Mouse (Mus musculus) midbrain, embryonic 14.5 days (tissue): ENCODE data around the gene Plxdc2. TPM values are rescaled to one million over a fixed set of nuclear protein-coding genes. Genes with fewer than 3 reads are reported as not detected.
A peak's percentile ranks its signal among the peaks of the same experiment; 100 is the strongest.

Source experiments
- ATAC-seq: fragments of 200-750 bp; cut with Nextera tagmentation; 2 replicates; pipeline ENCODE4 v1.8.0; 2017; ENCODE audit warnings: moderate number of reproducible peaks, moderate library complexity; ENCODE audit not compliant: low FRiP score, low TSS enrichment
- DNase-seq: peaks from one replicate; pipeline ENCODE4 v3.0.0-alpha.2; 2015
- H3K27ac ChIP-seq: fragments of 300-500 bp; sonication (generic); replicated peaks from 2 replicates; pipeline ENCODE4 v1.5.1; 2014; ENCODE audit warnings: mild to moderate bottlenecking, low read depth, low read length, moderate library complexity
- H3K27me3 ChIP-seq: fragments of 300-500 bp; sonication (generic); 2 replicates; pipeline ENCODE4 v1.6.1; 2014; ENCODE audit warnings: low read length, control low read depth, mixed read lengths; ENCODE audit not compliant: control insufficient read depth, insufficient read depth
- H3K36me3 ChIP-seq: fragments of 300-500 bp; sonication (generic); 2 replicates; pipeline ENCODE4 v1.6.1; 2014; ENCODE audit warnings: low read length, control low read depth; ENCODE audit not compliant: control insufficient read depth, insufficient read depth
- H3K4me1 ChIP-seq: fragments of 300-500 bp; sonication (generic); 2 replicates; pipeline ENCODE4 v1.6.1; 2014; ENCODE audit warnings: mild to moderate bottlenecking, antibody characterized with exemption, low read length, control low read depth; ENCODE audit not compliant: control insufficient read depth, insufficient read depth
- H3K4me2 ChIP-seq: fragments of 300-500 bp; sonication (generic); 2 replicates; pipeline ENCODE4 v1.6.1; 2014; ENCODE audit warnings: mild to moderate bottlenecking, low read length, moderate library complexity
- H3K4me3 ChIP-seq: fragments of 300-500 bp; sonication (generic); replicated peaks from 2 replicates; pipeline ENCODE4 v1.5.1; 2014; ENCODE audit warnings: low read depth, low read length
- H3K9ac ChIP-seq: fragments of 300-500 bp; sonication (generic); replicated peaks from 2 replicates; pipeline ENCODE4 v1.6.1; 2014; ENCODE audit warnings: mild to moderate bottlenecking, low read length, moderate library complexity
- H3K9me3 ChIP-seq: fragments of 300-500 bp; sonication (generic); 2 replicates; pipeline ENCODE4 v1.6.1; 2016; ENCODE audit warnings: low read length, control low read depth, mixed read lengths; ENCODE audit not compliant: control insufficient read depth
- WGBS: fragments of 180-500 bp; shearing (Covaris S2); extraction: QIAGEN DNeasy Blood & Tissue Kit; methylation state at CpG from one replicate; pipeline ENCODE4 v1.1.7; 2014; 5-methylcytosine and 5-hydroxymethylcytosine counted together
- polyA plus RNA-seq: library from polyadenylated mRNA; unstranded; fragments of >200 nt; fragmentation: Nextera tagmentation; extraction: Ambion mirVana; gene quantifications from 2 replicates; pipeline ENCODE4 v1.2.1, GENCODE M21; 2014

Plxdc2 gene
- polyA plus RNA-seq, 1 experiment from 2014 or later = 21.5 TPM

- DNase-seq (no peak), ATAC-seq (no peak)
- WGBS = 92% methylated on average over 3 of the region's 3 CpGs
- Histone ChIP-seq H3K4me3 (no peak overlapping the region), H3K36me3 (no peaks in the 10 kb centered on the region), H3K27ac (no peak overlapping the region), H3K9ac (no peak overlapping the region), H3K9me3 (no peaks in the 10 kb centered on the region), H3K4me2 (no peak overlapping the region), H3K4me1 (no peaks in the 10 kb centered on the region), H3K27me3 (no peaks in the 10 kb centered on the region)
Measured at GRCm38 (mm10) chr2:16491242-16491641, 135.1 kb downstream of the Plxdc2 start.

DNA sequence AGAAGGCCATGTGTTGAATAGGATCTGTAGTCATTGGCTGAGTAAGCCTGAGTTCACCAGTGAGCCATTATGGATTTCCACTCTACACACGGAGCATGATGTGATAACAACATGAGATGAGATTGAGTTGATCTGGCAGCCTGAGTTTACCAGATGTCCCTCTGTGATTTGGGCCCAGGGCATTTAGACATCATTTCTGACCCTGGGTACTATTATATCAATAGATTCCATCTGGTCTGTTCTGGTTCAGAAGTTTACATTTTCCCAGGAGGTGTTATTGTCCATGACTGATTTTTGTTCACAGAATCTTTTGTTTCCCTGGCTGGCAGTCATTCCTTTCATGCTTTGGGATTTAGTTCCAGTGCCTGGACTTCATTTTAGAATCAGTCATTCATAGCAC lies 146.7 kb downstream of the Plxdc2 start:
- WGBS = 10% methylated on average over 1 of the region's 1 CpGs
- DNase-seq (peak; percentile 8), ATAC-seq (peak; percentile 17; the same call in 1 of the 2 replicates)
- no peak overlapping the region for H3K27ac ChIP-seq
- no peak overlapping the region for H3K4me3 ChIP-seq
- H3K9ac ChIP-seq = no peak overlapping the region
- no peak overlapping the region for H3K4me2 ChIP-seq
- H3K27me3 ChIP-seq = no peaks in the 10 kb centered on the region
- no peaks in the 10 kb centered on the region for H3K36me3 ChIP-seq
- no peaks in the 10 kb centered on the region for H3K4me1 ChIP-seq
- H3K9me3 ChIP-seq = no peaks in the 10 kb centered on the region

DNA sequence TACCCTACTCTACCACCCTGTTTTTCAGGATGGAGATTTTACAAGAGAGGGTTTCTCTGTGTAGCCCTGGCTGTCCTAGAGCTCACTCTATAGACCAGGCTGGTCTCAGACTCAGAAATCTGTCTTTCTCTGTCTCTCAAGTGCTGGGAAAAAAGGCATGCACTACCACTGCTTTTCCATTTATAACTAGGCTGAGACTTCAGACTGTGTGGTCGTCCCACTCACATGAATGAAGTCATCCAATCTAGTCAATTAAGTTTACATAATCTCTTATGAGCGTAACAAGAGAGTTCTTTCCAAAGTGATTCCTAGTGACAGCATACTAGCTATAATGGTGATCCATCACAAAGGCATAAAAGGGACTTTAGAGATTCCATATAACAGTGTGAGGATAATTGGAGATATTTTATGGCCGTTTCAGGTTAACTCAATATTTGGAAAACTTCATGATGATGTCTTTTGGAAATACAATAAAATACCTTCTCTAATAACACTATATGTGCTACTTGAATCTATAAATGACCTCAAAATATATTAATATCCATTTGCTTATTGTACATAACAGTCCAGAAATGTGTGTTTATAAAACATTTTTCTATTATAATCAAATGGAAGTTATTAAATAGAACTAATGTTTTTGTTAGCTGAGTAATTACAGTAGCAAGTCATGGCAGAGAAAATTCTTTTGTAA lies 151.6 kb downstream of the Plxdc2 start:
- ATAC-seq (no peak), DNase-seq (no peak)
- Histone ChIP-seq H3K36me3 (no peaks in the 10 kb centered on the region), H3K4me1 (no peaks in the 10 kb centered on the region), H3K9ac (no peak overlapping the region), H3K4me2 (no peak overlapping the region), H3K9me3 (no peaks in the 10 kb centered on the region), H3K27ac (no peak overlapping the region), H3K4me3 (no peak overlapping the region), H3K27me3 (no peaks in the 10 kb centered on the region)
- 40% methylated on average over 3 of the region's 3 CpGs for whole genome bisulfite sequencing

DNA sequence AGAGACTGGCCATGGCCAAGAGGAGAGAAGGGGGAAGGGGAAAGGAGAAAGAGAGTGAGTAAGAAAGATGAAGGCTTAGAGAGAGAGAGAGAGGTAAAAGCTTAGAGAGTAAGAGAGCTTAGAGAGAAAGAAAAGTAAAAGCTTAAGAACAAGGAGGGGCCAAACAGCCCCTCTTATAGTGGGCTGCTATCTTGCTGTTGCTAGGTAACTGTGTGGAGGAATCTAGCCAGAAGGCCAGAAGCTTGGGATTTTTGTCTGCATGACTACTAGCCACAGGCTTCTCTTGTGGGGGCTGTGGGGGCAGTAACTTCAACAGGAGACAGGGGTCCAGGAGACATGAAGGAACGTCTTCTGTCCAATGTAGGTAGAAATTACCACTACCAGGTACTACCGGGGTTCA lies 162.0 kb downstream of the Plxdc2 start:
- Histone ChIP-seq H3K36me3 (no peaks in the 10 kb centered on the region), H3K9me3 (no peaks in the 10 kb centered on the region), H3K27me3 (no peaks in the 10 kb centered on the region), H3K4me1 (no peaks in the 10 kb centered on the region), H3K4me3 (no peak overlapping the region), H3K4me2 (no peak overlapping the region), H3K9ac (no peak overlapping the region), H3K27ac (no peak overlapping the region)
- ATAC-seq (no peak), DNase-seq (no peak)
- WGBS = 45% methylated on average over 2 of the region's 2 CpGs

DNA sequence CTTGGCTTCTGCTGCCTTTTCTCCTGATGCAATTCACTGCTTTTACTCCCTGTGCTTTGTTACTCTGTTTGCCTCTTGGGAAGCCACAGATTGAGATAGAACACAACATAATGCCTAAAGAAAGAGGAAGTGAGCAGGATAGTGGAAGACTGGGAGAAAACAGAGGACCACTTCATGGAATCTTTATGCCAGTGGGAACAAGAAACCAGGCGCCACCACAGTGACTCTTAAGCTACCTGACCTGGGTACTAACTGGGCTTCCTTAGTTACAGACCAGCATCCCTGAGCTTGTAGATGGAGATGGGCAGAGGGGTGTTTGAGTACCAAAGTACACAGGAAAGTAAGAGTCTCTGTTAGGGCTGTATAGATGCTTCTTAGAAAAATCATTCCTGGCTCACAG lies 167.3 kb downstream of the Plxdc2 start:
- ATAC-seq (no peak), DNase-seq (no peak)
- Histone ChIP-seq H3K27ac (no peak overlapping the region), H3K9ac (no peak overlapping the region), H3K4me3 (no peak overlapping the region), H3K27me3 (no peaks in the 10 kb centered on the region), H3K36me3 (no peaks in the 10 kb centered on the region), H3K4me2 (no peak overlapping the region), H3K9me3 (no peaks in the 10 kb centered on the region), H3K4me1 (no peaks in the 10 kb centered on the region)
- 91% methylated on average over 1 of the region's 1 CpGs for WGBS

DNA sequence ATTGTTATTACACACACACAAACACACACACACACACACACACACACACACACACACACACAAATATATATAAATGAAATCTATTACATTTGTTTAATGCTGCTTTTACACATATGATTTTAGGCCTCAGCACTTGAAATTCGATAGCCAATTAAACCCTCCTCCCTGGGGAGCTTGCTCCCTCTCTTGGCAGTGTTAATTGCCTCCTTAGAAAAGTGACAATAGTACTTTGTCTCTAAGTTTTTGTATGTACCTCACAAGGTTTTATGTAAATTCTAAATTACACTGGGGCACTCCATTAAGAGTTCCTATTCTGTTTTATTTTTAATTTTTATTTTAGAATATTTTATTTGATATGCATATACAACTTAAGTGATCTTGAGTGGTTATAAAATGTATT lies 176.1 kb downstream of the Plxdc2 start:
- H3K4me2 ChIP-seq = no peak overlapping the region
- no peaks in the 10 kb centered on the region for H3K36me3 ChIP-seq
- H3K9me3 ChIP-seq = no peaks in the 10 kb centered on the region
- no peak overlapping the region for H3K9ac ChIP-seq
- DNase-seq (peak; percentile 9), ATAC-seq (no peak)
- no peaks in the 10 kb centered on the region for H3K4me1 ChIP-seq
- H3K4me3 ChIP-seq = no peak overlapping the region
- H3K27me3 ChIP-seq = no peaks in the 10 kb centered on the region
- H3K27ac ChIP-seq = no peak overlapping the region
- 53% methylated on average over 1 of the region's 1 CpGs for WGBS

GRCm38 (mm10) chr2:16534566-16534965 lies 178.5 kb downstream of the Plxdc2 start:
- Histone ChIP-seq H3K9ac (no peak overlapping the region), H3K36me3 (no peaks in the 10 kb centered on the region), H3K4me2 (no peak overlapping the region), H3K27me3 (no peaks in the 10 kb centered on the region), H3K27ac (no peak overlapping the region), H3K4me1 (no peaks in the 10 kb centered on the region), H3K4me3 (no peak overlapping the region), H3K9me3 (no peaks in the 10 kb centered on the region)
- whole genome bisulfite sequencing = 91% methylated on average over 2 of the region's 2 CpGs
- DNase-seq (no peak), ATAC-seq (no peak)

DNA sequence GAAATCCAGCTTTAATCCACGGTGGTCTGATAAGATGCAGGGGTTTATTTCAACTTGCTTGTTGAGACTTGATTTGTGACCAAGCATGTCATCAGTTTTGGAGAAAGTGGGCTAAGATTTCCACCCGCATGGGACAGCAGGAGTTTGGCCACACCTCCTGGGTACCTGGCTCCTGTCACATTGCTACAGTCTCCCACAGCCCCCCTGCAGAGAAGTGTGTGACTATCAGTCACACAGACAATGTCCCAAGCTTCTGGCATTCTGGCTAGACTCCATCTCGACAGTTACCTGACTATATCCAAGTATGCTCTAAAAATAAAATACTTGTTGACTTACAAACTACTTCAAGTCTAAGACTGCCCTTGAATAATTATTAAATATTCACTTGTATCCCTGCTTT lies 185.1 kb downstream of the Plxdc2 start:
- ATAC-seq (no peak), DNase-seq (no peak)
- Histone ChIP-seq H3K27ac (no peak overlapping the region), H3K9me3 (no peaks in the 10 kb centered on the region), H3K4me2 (no peak overlapping the region), H3K4me3 (no peak overlapping the region), H3K36me3 (no peaks in the 10 kb centered on the region), H3K4me1 (no peaks in the 10 kb centered on the region), H3K9ac (no peak overlapping the region), H3K27me3 (no peaks in the 10 kb centered on the region)
- 76% methylated on average over 3 of the region's 3 CpGs for WGBS

GRCm38 (mm10) chr2:16545207-16545606 lies 189.1 kb downstream of the Plxdc2 start:
- no peak overlapping the region for H3K27ac ChIP-seq
- H3K4me1 ChIP-seq = no peaks in the 10 kb centered on the region
- 66% methylated on average over 3 of the region's 3 CpGs for WGBS
- no peaks in the 10 kb centered on the region for H3K9me3 ChIP-seq
- H3K36me3 ChIP-seq = no peaks in the 10 kb centered on the region
- ATAC-seq (no peak), DNase-seq (peak; percentile 65)
- no peaks in the 10 kb centered on the region for H3K27me3 ChIP-seq
- no peak overlapping the region for H3K9ac ChIP-seq
- H3K4me2 ChIP-seq = no peak overlapping the region
- H3K4me3 ChIP-seq = no peak overlapping the region
